10 mouse cellular contexts compared by ENCODE assay signal in genomic region chr17:35172445-35173234, GRCm38 (mm10). TPM values are rescaled to one million over a fixed set of nuclear protein-coding genes. Genes with fewer than 3 reads are reported as not detected.
DNase-seq lines count a peak whose midpoint lies in the region; ATAC-seq lines count a peak whose summit lies in the region.
"Had no signal": no experiment of that assay in that cellular context is flagged by ENCODE, and none has a peak within 500 bp of the region (broad histone marks: within the 10 kb centered on the region; RNA-seq: fewer than 3 reads in every experiment).

No protein-coding gene starts in this region.

- DNase-seq in hindbrain, embryonic 10.5 days (ENCODE audit: low spot score): no peak
- peak; percentile 53 for DNase-seq in right cerebral cortex, postnatal 14 days
- DNase-seq in right cerebral cortex, postnatal 10 days (ENCODE audit: low spot score in 2 of 2): no peak
- peak; percentile 45 for DNase-seq in splenic B cell, adult 2 months (ENCODE audit: low read depth, low spot score)
- no peak for DNase-seq in ovary, adult 18-20 months (ENCODE audit: low spot score)
- no peak for DNase-seq in heart, postnatal 4 days
- DNase-seq: kidney, postnatal 4 days had no signal

- H3K27ac ChIP-seq in hindbrain, embryonic 13.5 days: no peak overlapping the region; the same call in 1 of the 2 replicates
- no peak overlapping the region for H3K27ac ChIP-seq in hindbrain, embryonic 10.5 days
- peak overlapping the region; percentile 39; the same call in 1 of the 2 replicates for H3K27ac ChIP-seq in embryonic facial prominence, embryonic 13.5 days

- H3K36me3 ChIP-seq in hindbrain, embryonic 13.5 days: no peaks in the 10 kb centered on the region
- no peaks in the 10 kb centered on the region for H3K36me3 ChIP-seq in hindbrain, embryonic 10.5 days
- H3K36me3 ChIP-seq in embryonic facial prominence, embryonic 13.5 days: no peaks in the 10 kb centered on the region
- H3K36me3 ChIP-seq in splenic B cell, adult 2 months (ENCODE audit: control insufficient read depth, insufficient read depth, low read length, poor library complexity, severe bottlenecking): no peaks in the 10 kb centered on the region

- H3K9me3 ChIP-seq in hindbrain, embryonic 13.5 days: no peaks in the 10 kb centered on the region
- H3K9me3 ChIP-seq in hindbrain, embryonic 10.5 days: no peaks in the 10 kb centered on the region
- H3K9me3 ChIP-seq in embryonic facial prominence, embryonic 13.5 days: no peaks in the 10 kb centered on the region

- peak overlapping the region; percentile 19; the same call in 1 of the 2 replicates for H3K9ac ChIP-seq in hindbrain, embryonic 13.5 days
- H3K9ac ChIP-seq in embryonic facial prominence, embryonic 13.5 days: no peak overlapping the region

- 79% methylated on average over 11 of the region's 11 CpGs for WGBS in hindbrain, embryonic 13.5 days
- 71% methylated on average over 11 of the region's 11 CpGs for WGBS in hindbrain, embryonic 10.5 days
- WGBS in embryonic facial prominence, embryonic 13.5 days: 60% methylated on average over 11 of the region's 11 CpGs

- no peaks in the 10 kb centered on the region for H3K4me1 ChIP-seq in hindbrain, embryonic 13.5 days (replicated peaks)
- no peaks in the 10 kb centered on the region for H3K4me1 ChIP-seq in hindbrain, embryonic 10.5 days (replicated peaks)
- peaks cover 15% of the 10 kb centered on the region for H3K4me1 ChIP-seq in embryonic facial prominence, embryonic 13.5 days

- H3K4me3 ChIP-seq in hindbrain, embryonic 13.5 days: no peak overlapping the region
- no peak overlapping the region for H3K4me3 ChIP-seq in hindbrain, embryonic 10.5 days
- no peak overlapping the region for H3K4me3 ChIP-seq in embryonic facial prominence, embryonic 13.5 days
- H3K4me3 ChIP-seq: myocyte had no signal

- no peaks in the 10 kb centered on the region for H3K27me3 ChIP-seq in hindbrain, embryonic 13.5 days
- H3K27me3 ChIP-seq in hindbrain, embryonic 10.5 days (ENCODE audit: insufficient read depth, poor library complexity, severe bottlenecking): no peaks in the 10 kb centered on the region; the same call in 1 of the 2 replicates
- no peaks in the 10 kb centered on the region for H3K27me3 ChIP-seq in embryonic facial prominence, embryonic 13.5 days
- no peaks in the 10 kb centered on the region for H3K27me3 ChIP-seq in splenic B cell, adult 2 months (ENCODE audit: control insufficient read depth, insufficient read depth, low read length, poor library complexity, severe bottlenecking)

- ATAC-seq in hindbrain, embryonic 13.5 days (ENCODE audit: low FRiP score): no peak
- ATAC-seq in embryonic facial prominence, embryonic 13.5 days (ENCODE audit: insufficient number of reproducible peaks, insufficient read depth, low FRiP score, low TSS enrichment, low read depth): 0 out of 2 replicates have a peak, but pooled peaks have one; percentile 22

- H3K4me2 ChIP-seq in hindbrain, embryonic 13.5 days: no peak overlapping the region
- no peak overlapping the region for H3K4me2 ChIP-seq in embryonic facial prominence, embryonic 13.5 days

RNA-seq across cellular contexts. Expression of gene Aif1, which starts 3.2 kb away (rescaled TPM):
- polyA plus RNA-seq in hindbrain, embryonic 13.5 days (2015; fragmentation: Nextera tagmentation; extraction: Ambion mirVana): 8.7 and 11.6 TPM in 2 replicates
- polyA plus RNA-seq in hindbrain, embryonic 10.5 days (2016; fragmentation: Nextera tagmentation; extraction: Ambion mirVana): 4.2 and 6.5 TPM in 2 replicates
- 8.1 and 9.8 TPM in 2 replicates for polyA plus RNA-seq in embryonic facial prominence, embryonic 13.5 days (2015; fragmentation: Nextera tagmentation; extraction: Ambion mirVana)
- 1 to 10 TPM; 2.9 to 3.4 TPM for total RNA-seq in heart, postnatal 4 days (2021)
- polyA plus RNA-seq: myocyte had no signal

RNA-seq across cellular contexts. Expression of gene Prrc2a, which starts 7.9 kb away (rescaled TPM):
- 181 and 196 TPM in 2 replicates for polyA plus RNA-seq in hindbrain, embryonic 13.5 days (2015; fragmentation: Nextera tagmentation; extraction: Ambion mirVana)
- polyA plus RNA-seq in hindbrain, embryonic 10.5 days (2016; fragmentation: Nextera tagmentation; extraction: Ambion mirVana): 193 and 221 TPM in 2 replicates
- 193 and 244 TPM in 2 replicates for polyA plus RNA-seq in embryonic facial prominence, embryonic 13.5 days (2015; fragmentation: Nextera tagmentation; extraction: Ambion mirVana)
- total RNA-seq in heart, postnatal 4 days (2021): 100 to 1,000 TPM; 248 to 251 TPM

RNA-seq across cellular contexts. Expression of gene Lst1, which starts 15.6 kb away (rescaled TPM):
- polyA plus RNA-seq in hindbrain, embryonic 13.5 days (2015; fragmentation: Nextera tagmentation; extraction: Ambion mirVana): 6.8 and 8.9 TPM in 2 replicates
- 4.8 and 11.9 TPM in 2 replicates for polyA plus RNA-seq in hindbrain, embryonic 10.5 days (2016; fragmentation: Nextera tagmentation; extraction: Ambion mirVana)
- 13.1 and 16.1 TPM in 2 replicates for polyA plus RNA-seq in embryonic facial prominence, embryonic 13.5 days (2015; fragmentation: Nextera tagmentation; extraction: Ambion mirVana)
- total RNA-seq in heart, postnatal 4 days (2021): 1 to 10 TPM; 4.2 to 4.8 TPM

RNA-seq across cellular contexts. Expression of gene Ltb, which starts 21.6 kb away (rescaled TPM):
- polyA plus RNA-seq in hindbrain, embryonic 13.5 days (2015; fragmentation: Nextera tagmentation; extraction: Ambion mirVana): 0.44 and 0.52 TPM in 2 replicates
- polyA plus RNA-seq in hindbrain, embryonic 10.5 days (2016; fragmentation: Nextera tagmentation; extraction: Ambion mirVana): 0.17 and 0.19 TPM in 2 replicates
- polyA plus RNA-seq in embryonic facial prominence, embryonic 13.5 days (2015; fragmentation: Nextera tagmentation; extraction: Ambion mirVana): 1.8 and 2.1 TPM in 2 replicates
- total RNA-seq in heart, postnatal 4 days (2021): 1 to 10 TPM in 1 of 2 experiments, under 1 TPM in 1; 0.81 to 1.0 TPM

RNA-seq across cellular contexts. Expression of gene Tnf, which starts 29.2 kb away (rescaled TPM):
- not detected in 2 replicates for polyA plus RNA-seq in hindbrain, embryonic 13.5 days (2015; fragmentation: Nextera tagmentation; extraction: Ambion mirVana)
- polyA plus RNA-seq in hindbrain, embryonic 10.5 days (2016; fragmentation: Nextera tagmentation; extraction: Ambion mirVana): not detected in 2 replicates
- 0.37 TPM in 1 of 2 replicates, not detected in the other for polyA plus RNA-seq in embryonic facial prominence, embryonic 13.5 days (2015; fragmentation: Nextera tagmentation; extraction: Ambion mirVana)
- total RNA-seq in heart, postnatal 4 days (2021): 1 to 10 TPM in 1 of 2 experiments, under 1 TPM in 1; 0.76 to 1.3 TPM

Comparison
In these comparisons a context has a peak if more than half of its experiments do, and no peak if none do; other contexts are left out.
1. DNase-seq: peak in right cerebral cortex, postnatal 14 days (single experiment) and splenic B cell, adult 2 months (single experiment); none in hindbrain, embryonic 10.5 days (single experiment), right cerebral cortex, postnatal 10 days (0 of 2), ovary, adult 18-20 months (single experiment) and heart, postnatal 4 days (single experiment).